Mouse (Mus musculus): ENCODE results near the gene Ankrd10.
"Not testable (repeated sequence)": the region's sequence is repeated elsewhere in the genome, so short reads cannot be mapped to it uniquely, and the experiment has no call there.

Gene Ankrd10

DNA sequence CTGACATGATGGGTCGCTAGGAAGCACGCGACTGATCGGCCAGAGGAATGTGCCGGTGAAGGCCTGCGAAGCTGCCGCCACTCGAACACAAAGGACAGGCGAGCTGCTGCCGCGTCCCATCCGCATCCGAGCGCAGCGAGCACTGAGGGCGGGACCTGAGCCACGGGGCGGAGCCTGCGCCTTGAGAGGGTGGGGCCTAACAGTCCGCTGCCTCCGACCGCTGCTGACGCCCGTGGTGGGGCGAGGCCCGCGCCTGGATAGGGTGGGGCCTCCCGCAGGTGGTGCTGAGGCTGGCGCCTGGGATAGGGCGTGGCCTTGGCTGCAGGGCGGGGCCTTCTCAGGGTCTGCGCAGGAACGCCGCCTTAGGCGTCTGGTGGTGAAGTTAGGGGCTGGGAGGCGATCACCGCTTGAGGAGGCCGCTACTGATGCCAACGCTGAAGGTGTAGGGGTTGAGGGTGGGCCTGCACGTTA lies at the start of gene Ankrd10:
Gene Ankrd10, minus strand, starts transcription at position 147 of the 471 bp plus-strand sequence.
- peak; percentile 95 for DNase-seq

DNA sequence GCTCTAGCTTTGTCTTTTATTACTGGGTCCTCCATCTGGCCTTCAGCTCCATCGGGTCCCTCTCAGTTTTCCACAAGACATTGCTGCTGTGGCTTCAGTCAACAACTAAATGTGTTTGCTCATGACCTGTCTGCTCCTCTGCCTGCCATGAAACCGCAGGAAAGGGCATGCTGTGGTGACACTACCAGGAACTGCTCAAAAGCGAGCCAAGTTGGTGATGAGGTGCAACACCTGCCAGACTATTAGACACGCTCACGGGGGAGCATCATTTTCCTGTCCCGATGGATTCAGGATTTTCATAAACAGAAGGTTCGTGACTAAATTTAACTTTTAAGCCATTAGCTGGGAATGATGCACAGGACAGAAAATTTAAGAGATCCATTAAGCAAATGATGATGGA lies 49.0 kb upstream of the Ankrd10 start:
- DNase-seq = no peak

DNA sequence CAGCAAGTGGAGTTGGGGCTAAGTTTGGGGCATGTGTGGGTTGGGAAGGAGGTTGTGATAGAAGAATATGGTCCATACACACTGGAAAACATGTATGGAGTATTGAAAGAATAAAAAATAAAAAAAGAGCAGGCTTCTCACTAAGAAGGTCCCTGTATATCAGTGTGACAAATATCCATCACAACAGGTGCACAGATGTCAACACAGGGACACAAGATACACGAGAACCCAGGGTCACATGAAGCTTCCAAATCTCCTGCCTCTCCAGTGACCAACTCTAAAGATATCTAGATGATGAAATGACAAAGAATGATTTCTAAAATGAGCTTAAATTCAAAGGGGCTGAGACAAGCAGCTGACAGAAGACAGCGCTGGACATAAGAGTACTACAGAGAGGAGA lies 32.8 kb upstream of the Ankrd10 start:
- DNase-seq = no peak

GRCm38 (mm10) chr8:11666023-11666716 lies 30.6 kb upstream of the Ankrd10 start:
- not testable (repeated sequence) for DNase-seq

GRCm38 (mm10) chr8:11661969-11662368 lies 26.4 kb upstream of the Ankrd10 start:
- DNase-seq = peak; percentile 36

- DNase-seq = no peak
These were observed 14.5 kb upstream of the Ankrd10 start for GRCm38 (mm10) chr8:11650021-11650420.

DNA sequence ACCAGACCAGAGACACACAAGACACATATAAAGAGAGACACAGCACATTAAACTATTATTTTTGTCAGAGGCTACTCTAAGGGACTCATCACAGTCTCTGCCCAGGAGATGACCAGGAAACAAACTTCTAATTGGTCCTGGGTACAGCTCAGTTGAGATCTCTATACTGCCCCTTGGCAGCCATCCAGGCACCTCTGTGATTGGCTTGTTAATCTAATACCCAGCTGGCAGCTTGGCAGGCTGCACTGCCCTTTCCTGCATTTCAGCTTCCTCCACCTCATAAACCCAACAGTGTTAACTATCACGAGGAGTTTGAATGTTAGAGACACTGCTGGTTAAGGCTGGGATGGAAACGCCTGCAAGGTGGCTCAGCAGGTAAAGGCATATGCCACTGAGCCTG lies 7.6 kb upstream of the Ankrd10 start:
- DNase-seq = no peak

GRCm38 (mm10) chr8:11640606-11641005 lies 5.0 kb upstream of the Ankrd10 start:
- no peak for DNase-seq

- DNase-seq = no peak
These were observed 2.0 kb upstream of the Ankrd10 start for GRCm38 (mm10) chr8:11637531-11637930.

DNA sequence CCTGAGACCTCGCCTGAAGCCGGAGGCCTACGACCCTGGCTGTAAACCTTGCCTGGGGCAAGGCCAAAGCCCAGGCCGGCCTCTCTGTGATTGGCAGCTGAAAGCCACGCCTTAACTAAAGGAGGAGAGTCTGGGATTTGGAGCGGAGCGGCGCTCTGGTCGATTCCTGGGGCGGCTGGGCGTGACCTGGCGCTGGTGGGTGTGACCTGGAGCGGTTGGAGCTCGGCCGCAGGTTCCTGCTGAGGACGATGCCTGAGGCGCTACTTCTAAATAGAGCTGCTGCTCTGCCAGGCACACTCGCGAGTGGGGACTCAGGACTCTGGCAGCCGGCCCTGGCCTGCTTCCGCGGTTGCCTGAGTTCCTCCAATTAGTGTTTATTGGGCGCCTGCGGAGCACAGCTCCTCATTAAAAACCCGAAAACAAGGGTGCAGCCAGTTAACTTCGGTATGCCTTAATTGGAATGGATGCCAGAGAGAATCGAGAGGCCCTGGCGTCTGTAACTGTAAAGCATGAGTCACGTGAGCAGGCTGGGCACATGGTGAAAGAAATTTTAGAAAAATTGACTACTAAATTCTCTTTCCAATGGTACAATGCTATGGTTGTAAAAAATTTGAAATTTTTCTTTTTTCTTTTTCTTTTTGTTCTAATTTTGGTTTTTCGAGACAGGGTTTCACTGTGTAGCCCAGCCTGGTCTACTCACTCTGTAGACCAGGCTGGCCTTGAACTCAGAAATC lies 934 bp upstream of the Ankrd10 start:
- peak; percentile 77 for DNase-seq

DNA sequence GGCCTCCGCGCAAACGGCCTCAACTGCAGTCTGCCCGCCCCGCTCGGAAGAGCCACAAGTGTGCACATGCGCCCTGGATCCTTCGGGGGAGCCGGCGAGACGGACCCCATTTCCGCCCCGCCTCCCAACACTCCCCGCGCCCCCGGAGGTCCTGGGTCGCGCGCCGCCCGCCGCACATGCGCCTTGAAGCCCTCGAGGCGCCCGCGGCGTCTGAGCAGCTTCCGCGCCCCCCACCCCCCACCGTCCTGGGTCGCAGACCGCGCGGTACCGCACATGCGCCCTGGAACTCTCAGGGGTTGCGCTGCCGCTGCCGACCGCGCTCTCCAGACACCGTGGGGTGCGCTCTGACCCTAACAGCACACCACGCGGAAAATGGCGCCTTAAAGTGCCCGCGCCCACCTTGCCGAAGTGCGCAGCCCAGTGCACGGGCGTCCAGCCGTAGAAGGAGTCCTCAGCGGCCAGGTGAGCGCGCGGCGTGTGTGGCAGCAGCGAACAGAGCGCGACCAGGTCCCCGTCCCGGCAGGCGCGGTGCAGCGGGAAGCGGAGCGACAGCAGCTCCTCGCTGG lies 462 bp downstream of the Ankrd10 start:
- DNase-seq = peak; percentile 69

DNA sequence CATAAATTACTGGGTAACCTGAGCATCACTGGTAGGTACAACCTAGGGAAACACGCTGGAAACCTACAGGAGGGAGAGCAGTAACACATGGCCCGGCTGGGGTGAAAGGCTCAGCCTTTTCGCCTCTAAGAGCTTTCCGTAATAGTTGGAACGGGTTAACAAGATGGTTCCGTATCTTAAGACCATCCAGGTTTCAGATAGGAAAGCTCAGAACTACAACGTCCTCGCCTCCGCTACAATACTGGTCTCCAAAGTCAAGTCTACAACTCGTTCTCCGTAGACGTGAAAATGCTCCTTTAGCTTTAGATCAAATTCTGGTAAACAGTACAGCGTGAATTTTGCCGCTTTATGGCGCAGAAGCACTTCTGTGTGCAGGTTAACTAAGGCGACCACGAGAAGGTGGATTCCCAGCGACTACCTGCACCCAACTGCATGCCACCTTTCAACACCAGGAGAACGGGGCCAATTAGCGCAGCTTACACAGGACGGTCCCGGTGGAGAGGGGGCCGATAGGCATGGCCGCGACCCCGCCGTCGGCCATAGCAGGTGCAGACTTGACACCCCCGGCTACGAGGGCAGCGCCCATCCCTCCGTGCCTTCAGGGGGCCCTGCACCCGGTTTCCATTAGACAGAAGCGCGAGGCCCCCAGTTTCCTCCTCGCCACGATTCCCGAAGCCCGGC lies 1.1 kb downstream of the Ankrd10 start:
- DNase-seq = no peak

DNA sequence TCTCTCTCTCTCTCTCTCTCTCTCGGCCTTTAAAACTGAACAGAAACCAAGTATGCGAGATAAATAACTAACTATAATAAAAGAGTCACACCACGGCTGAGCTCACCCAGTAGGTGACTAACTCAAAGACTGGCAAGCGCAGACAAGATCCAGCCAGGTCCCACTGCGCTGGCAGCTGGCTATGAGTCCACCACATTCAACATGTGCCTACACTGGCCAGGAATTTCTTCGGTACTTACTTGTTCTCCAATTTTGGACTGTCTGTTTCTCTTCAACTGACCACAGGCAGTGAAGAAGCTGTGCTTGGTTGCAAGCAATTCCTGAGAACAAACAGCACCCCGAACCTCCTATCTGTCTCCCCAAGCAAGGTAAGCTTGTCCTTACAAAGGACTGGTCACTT lies 2.1 kb downstream of the Ankrd10 start:
- DNase-seq = no peak

GRCm38 (mm10) chr8:11632406-11632805 lies 3.2 kb downstream of the Ankrd10 start:
- DNase-seq = no peak

- no peak for DNase-seq
These were observed 6.4 kb downstream of the Ankrd10 start for GRCm38 (mm10) chr8:11629206-11629605.

DNA sequence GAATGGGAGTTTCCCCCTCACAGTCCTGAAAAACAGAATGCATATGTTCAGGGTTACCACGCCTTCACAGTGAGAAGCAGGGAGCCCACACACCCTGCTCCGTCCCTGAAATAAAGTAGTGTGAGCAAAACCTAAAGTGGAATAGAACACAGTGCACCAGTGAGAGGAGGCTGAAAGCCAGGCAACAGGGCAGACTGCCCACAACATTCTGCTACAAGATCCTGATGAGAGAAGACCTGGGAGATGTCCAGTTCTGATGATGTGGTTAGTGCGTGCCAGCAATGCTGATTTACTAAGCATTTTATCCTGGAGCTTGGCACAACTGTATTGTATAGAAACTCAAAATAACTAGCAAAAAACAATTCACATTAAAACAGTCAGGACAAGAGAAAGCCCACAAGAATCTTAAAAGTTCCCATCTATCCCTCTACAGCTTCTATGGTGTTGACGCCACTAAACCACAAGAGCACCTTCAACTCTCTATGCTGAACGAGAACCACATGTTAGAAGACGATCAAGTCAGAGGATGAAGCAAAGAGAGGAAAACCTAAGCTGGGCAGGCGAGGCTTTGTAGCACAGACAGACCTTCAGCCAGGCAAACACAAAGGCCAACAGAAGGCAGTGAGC lies 6.9 kb downstream of the Ankrd10 start:
- DNase-seq = no peak

DNA sequence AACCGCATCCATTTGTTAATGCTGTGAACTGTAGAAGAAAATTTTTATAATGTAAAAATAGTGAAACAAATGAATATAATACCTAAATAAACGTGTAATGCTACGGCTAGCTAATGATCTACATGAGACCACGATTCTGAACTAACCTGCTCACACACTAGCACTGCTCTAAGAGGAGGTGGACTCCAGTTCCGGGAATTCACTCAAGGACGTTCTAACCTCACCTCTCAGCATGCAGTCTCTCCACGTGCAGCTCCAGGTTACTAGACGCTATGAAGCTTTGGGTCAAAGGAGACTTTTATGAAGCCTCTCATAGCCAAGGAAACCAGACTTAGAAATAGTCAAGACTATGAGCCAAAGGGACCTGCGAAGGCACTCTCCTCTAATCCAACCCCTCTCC lies 7.8 kb downstream of the Ankrd10 start:
- DNase-seq = no peak

GRCm38 (mm10) chr8:11625084-11625483 lies 10.5 kb downstream of the Ankrd10 start:
- DNase-seq = no peak

DNA sequence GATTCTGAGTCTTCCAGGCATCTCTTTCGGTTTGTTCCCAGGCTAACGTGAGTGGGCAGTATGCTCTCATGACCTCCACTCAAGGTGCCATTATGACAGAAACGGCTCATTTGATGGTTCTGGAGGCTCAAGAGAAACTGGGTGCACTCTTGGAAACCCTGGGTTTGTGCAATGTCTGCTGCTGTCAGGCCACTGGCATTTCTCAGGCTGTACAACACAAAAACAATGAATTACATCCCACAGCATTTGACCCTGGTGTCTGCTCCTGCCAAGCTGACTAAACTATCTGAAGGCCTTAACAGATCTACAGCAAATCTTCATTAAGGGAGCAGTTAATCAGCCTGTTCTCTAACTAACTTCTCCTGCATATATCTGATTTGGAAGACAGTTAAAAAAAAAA lies 16.5 kb downstream of the Ankrd10 start:
- DNase-seq = no peak

- no peak for DNase-seq
These were observed 17.5 kb downstream of the Ankrd10 start for GRCm38 (mm10) chr8:11618063-11618462.

- DNase-seq = peak; percentile 52
These were observed 19.3 kb downstream of the Ankrd10 start for GRCm38 (mm10) chr8:11616294-11616693.

DNA sequence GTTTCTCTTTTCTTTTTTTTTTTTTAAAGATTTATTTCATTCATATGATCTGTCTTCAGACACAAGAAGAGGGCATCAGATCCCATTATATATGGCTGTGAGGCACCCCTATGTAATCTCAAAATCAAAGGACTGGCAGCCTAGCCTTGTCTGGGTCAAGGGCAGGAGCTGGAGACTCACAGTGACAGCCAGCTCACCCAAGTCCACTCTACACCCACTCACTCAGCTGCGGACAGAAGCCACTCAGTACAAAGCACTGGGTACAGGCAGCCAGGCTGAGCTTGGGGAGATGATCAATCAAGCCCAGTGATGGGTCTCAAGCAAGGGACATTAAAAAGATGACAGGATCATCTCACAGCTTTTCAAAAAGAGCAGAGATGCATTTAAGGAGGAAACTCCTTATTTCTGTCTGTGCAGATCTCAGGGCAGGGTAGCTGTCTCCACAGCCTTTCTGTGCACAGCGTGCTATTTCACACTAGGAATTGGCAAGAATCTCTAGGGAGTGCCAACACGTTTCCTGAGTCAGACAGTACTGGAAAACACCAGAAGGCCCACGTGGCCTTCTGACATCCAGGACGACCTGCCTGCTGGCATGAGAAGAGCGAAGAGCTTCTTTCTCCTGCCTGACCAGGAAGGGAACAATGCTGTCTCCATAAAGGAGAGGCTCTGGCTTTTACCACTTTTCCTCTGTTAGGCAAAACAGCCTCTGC lies 21.3 kb downstream of the Ankrd10 start:
- no peak for DNase-seq
